8 mouse cellular contexts compared by ENCODE assay signal in genomic region chr14:20873307-20873706, GRCm38 (mm10). TPM values are rescaled to one million over a fixed set of nuclear protein-coding genes. Genes with fewer than 3 reads are reported as not detected.
DNase-seq lines count a peak whose midpoint lies in the region; ATAC-seq lines count a peak whose summit lies in the region.

No protein-coding gene starts in this region.

- 3% methylated on average over 8 of the region's 8 CpGs for WGBS in limb, embryonic 13.5 days
- 3% methylated on average over 8 of the region's 8 CpGs for WGBS in stomach, embryonic 16.5 days

- no peak overlapping the region for H3K9ac ChIP-seq in limb, embryonic 13.5 days
- peak overlapping the region; percentile 32; the same call in 1 of the 2 replicates for H3K9ac ChIP-seq in stomach, embryonic 16.5 days (ENCODE audit: low read length)

- peak; percentile 40; the same call in 1 of the 2 replicates for ATAC-seq in limb, embryonic 13.5 days (ENCODE audit: low FRiP score, low read depth)
- ATAC-seq in stomach, embryonic 16.5 days (ENCODE audit: insufficient read depth, low FRiP score) = 0 out of 2 replicates have a peak, but pooled peaks have one; percentile 25

- H3K27ac ChIP-seq in limb, embryonic 13.5 days = no peak overlapping the region
- H3K27ac ChIP-seq in stomach, embryonic 16.5 days (ENCODE audit: low read length) = no peak overlapping the region

- DNase-seq in 3T3-L1 (ENCODE audit: low read depth, low spot score) = peak; percentile 88
- peak; percentile 84 to 95 for DNase-seq in adrenal gland, adult (ENCODE audit: inconsistent age in 2 of 2, low spot score in 1 of 2)
- DNase-seq in embryo, embryonic 10 days (ENCODE audit: low spot score) = peak; percentile 93
- DNase-seq in gastrocnemius, postnatal 4 days (ENCODE audit: low spot score in 2 of 2) = peak; percentile 74 to 88
- peak; percentile 94 for DNase-seq in kidney, adult 9 months
- peak; percentile 88 for DNase-seq in naive thymus-derived CD4-positive, alpha-beta T cell, adult 2 months (ENCODE audit: low read depth)

- no peak overlapping the region for H3K4me3 ChIP-seq in limb, embryonic 13.5 days
- H3K4me3 ChIP-seq in stomach, embryonic 16.5 days (replicated peaks; ENCODE audit: low read length) = no peak overlapping the region

- no peaks in the 10 kb centered on the region for H3K36me3 ChIP-seq in limb, embryonic 13.5 days
- no peaks in the 10 kb centered on the region for H3K36me3 ChIP-seq in stomach, embryonic 16.5 days (ENCODE audit: control insufficient read depth, insufficient read depth, low read length)

- H3K4me1 ChIP-seq in limb, embryonic 13.5 days = no peaks in the 10 kb centered on the region
- no peaks in the 10 kb centered on the region for H3K4me1 ChIP-seq in stomach, embryonic 16.5 days (ENCODE audit: control insufficient read depth, insufficient read depth, low read length)

- no peak overlapping the region for H3K4me2 ChIP-seq in limb, embryonic 13.5 days (replicated peaks)
- no peak overlapping the region for H3K4me2 ChIP-seq in stomach, embryonic 16.5 days (ENCODE audit: low read depth, low read length)

- H3K27me3 ChIP-seq in limb, embryonic 13.5 days = 0 out of 2 replicates have a peak, but pooled peaks cover 2% of the 10 kb centered on the region
- no peaks in the 10 kb centered on the region for H3K27me3 ChIP-seq in stomach, embryonic 16.5 days (ENCODE audit: control insufficient read depth, insufficient read depth, low read length)

- H3K9me3 ChIP-seq in limb, embryonic 13.5 days = no peaks in the 10 kb centered on the region
- no peaks in the 10 kb centered on the region for H3K9me3 ChIP-seq in stomach, embryonic 16.5 days (replicated peaks; ENCODE audit: control insufficient read depth, low read length)

RNA-seq across cellular contexts. Expression of gene Plau, which starts 36.8 kb away (rescaled TPM):
- 10 to 100 TPM; 25.8 to 28.2 TPM for total RNA-seq in gastrocnemius, postnatal 4 days (2021)
- polyA plus RNA-seq in limb, embryonic 13.5 days (2015; fragmentation: Nextera tagmentation; extraction: Ambion mirVana) = 2.9 and 3.0 TPM in 2 replicates
- polyA plus RNA-seq in stomach, embryonic 16.5 days (2015; fragmentation: Nextera tagmentation; extraction: Ambion mirVana) = 1.9 and 2.8 TPM in 2 replicates

RNA-seq across cellular contexts. Expression of gene Vcl, which starts 55.9 kb away (rescaled TPM):
- total RNA-seq in gastrocnemius, postnatal 4 days (2021) = 100 to 1,000 TPM; 132 to 140 TPM
- polyA plus RNA-seq in limb, embryonic 13.5 days (2015; fragmentation: Nextera tagmentation; extraction: Ambion mirVana) = 47.7 and 58.8 TPM in 2 replicates
- 108 and 116 TPM in 2 replicates for polyA plus RNA-seq in stomach, embryonic 16.5 days (2015; fragmentation: Nextera tagmentation; extraction: Ambion mirVana)
